Mouse (Mus musculus) ovary, postnatal 10 days (tissue): ENCODE results near the gene Gm10490.

ENCODE experiments used
- DNase-seq: peaks from one replicate; pipeline ENCODE4 v3.0.0; 2022; ENCODE audit warnings: low spot score

Gm10490 gene

DNA sequence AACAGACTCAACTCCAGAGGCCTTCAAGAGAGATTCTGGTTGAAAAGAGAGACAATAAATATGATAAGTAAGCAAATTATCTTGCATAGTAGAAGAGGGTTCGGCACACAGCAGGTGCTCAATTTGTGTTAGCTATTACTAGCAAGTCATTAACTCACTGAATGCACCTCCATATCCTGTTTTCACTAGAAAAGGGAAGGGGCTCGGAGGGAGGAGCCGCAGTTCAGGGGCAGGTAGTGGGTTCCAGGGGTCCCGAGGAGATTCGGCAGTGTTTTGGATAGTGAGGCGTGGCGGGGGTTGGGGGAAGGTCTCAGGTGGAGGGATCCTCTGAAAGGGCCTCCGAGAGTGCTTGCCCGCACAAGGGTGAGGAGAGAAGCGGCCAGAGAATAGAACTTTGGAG, 17.8 kb downstream of the Gm10490 start:
- DNase-seq: no peak

DNA sequence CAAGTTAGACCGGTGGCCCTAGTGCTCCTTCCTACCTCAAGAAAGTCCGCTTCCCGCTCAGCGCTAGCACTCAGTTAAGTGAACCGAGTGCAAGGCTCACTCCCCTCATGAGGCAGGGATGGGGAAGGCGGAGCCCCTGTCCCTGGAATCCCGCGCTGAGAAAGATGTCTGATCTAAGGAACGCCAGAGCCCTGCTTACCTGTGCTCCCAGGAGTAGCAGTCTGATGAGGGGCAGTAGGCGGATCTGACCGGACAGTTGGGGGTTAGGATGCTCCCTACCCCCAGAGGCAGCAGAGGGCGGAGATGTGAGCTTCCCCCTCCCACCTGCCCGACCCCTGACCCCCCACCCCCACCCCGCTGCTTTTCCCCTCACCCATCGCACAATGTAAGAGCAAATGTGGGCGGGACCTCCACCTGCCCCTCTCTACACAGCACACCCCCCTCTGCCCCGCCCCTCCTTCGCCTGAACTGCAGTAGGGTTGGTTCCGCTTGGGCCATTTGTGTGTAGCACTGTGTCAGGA, 19.0 kb downstream of the Gm10490 start, which contains the start of gene Eras:
TSS of gene Eras (minus strand) at position 338 of the 521 bp plus-strand sequence.
- no peak for DNase-seq

DNA sequence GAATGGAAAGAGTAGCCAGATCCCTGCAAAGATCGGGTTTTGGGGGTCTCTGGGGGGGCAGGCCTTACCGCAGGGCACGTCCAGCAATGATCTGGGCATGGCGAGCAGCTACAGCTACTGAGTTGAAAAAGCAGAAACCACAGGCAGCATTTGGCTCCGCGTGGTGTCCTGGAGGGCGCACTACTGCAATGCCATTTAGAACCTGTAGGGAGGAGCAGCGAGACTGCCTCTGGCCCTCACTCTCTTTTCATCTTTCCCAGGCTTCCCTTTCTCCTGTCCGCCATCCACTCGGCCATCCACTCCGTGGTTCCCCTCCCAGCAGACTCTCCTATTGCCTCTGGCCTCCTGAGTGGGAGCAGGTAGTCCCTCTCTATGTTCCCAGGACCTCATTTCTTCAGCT, 27.5 kb downstream of the Gm10490 start:
- DNase-seq: no peak

DNA sequence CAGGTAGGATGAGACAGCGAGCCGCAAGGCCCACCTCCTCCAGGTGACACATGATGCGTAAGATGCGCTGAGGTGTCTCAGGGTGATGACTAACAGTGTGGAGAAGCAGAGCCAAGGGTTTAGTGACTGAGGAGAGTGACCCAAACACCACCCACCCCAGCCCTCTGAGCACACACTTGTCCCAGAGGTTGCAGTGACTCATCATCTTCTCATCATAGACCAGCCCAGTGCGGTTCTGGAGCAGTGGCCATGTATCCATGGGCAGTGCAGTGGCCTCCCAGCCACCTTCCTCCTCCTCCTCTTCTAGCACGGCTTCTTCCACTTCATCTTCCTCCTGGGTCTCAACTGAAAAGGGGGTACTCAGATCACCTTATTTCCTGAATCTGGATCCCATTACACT, 28.3 kb downstream of the Gm10490 start:
- no peak for DNase-seq

DNA sequence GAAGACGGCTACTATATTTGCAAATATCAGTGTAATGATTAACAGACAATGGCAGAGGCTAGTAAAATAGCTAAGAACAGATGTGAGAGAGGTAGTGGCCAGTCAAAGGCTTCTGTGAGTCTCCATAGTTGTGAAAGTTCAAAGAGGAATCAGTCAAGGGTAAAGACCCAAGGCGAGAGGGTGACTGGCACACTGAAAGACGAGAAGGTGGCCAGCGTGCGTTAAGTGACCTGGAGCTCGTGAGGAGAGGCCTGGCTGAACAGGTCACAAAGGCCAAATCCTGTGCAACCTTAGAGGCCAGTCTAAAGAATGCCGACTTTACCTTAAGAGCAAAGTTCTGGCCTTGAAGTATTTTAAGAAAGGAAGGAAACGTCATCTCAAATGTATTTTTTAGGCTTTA, 36.3 kb downstream of the Gm10490 start:
- no peak for DNase-seq

DNA sequence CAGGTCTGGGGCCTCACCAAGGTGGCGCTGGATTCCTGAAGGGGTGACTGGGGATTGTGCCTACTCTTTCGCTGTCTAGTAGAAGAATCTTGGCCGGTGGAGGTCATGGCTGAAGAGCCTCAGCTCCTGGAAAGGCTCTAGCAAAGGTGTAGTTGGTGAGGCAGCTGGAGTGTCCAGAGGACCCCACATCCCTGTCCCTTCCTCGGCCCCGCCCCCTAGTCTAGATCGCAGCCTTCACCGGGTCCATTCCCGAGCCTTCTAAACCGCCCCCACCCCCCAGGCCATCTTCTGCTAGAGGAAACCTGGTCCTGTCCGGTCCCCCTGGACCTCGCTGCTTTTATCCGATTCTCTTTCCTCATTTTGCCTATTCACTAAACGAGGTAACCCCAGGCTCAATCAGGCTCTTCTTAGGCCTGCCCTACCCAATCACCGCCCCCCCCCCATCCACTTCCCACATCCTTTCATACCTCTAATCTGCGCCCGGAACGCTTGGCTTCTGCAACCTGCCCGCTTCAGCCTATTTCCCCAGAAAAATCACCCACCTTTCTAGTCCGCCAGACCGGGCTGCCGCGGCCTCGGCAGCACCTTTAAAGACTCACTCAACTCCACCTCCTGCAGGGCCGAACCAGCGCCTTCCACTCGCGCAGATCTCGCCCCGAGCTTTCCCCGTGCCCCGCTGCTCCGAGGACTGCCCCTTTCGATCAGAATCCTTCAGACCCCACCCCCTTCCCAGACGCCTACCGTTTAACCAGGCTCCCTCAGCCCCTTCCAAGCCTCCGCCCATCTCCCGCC, 38.0 kb downstream of the Gm10490 start, which contains the start of gene Hdac6:
TSS of gene Hdac6 (minus strand) at position 782 of the 792 bp plus-strand sequence.
- no peak for DNase-seq

DNA sequence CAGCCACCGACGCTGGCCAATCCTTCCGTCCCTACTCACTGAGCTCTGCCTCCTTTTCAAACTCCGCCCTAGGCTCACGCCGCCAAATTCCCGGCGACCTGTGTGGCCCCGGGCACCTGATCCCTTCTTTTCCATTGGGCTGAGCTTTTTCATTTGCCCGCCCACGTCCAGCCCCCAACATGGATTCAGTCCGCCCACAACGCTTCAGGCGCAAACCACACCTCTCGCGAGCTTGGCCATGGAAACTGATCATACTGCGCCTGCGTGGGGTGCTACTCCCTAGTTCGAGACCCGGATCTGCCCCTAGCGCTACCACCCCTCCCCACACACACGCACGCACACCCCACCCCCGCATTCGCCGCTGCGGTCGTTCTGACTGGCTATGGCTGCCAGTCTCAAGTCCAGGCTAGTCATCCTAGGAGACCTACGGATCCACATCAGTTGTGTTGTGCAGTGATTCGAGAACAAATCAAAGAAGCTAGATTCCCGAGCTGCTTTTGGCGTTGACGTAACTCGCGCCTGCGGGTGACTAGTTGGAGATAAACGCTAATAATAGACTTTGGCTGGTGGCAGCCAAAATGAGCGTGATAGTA, 38.7 kb downstream of the Gm10490 start:
- peak; percentile 66 for DNase-seq

DNA sequence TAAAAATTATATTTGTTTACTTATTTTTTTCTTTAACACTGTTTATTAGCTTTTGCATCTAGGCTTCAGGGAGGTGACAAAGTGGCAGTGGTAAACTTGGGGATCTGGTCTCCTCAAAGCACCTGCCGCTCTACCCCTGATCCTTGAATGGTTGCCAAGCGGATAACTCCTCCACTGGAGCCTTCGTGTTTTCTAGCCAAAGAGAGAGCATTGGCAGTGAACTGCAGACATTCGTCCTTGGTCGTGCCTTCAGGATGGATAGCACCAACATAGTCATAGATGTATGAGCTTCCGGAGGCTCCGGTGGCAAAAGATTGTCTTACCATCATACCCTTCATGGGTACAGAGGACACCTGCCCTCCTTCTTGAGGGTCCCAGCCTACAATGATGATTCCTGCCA, 40.7 kb downstream of the Gm10490 start:
- DNase-seq: no peak

DNA sequence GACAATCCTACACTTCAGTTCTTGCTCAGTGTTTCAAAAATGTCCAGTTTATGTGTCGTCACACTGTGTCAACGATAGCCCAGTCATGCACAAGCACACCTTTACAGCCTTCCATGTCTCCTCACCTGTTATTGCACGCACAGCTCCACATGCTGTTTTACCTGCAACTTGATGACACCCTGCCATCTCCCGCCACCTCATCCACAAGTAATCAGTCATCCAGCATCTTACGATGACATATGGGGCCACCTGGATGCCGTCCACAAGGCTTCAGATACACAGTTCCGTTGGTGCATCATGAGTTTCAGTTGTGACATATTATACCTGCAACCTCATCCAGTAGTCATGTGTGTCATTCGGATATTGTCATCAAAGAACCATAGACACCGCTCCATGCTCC, 49.5 kb downstream of the Gm10490 start:
- DNase-seq: no peak
